Mouse (Mus musculus): ENCODE measurements around the gene 2010111I01Rik. TPM values are rescaled to one million over a fixed set of nuclear protein-coding genes. Genes with fewer than 3 reads are reported as not detected.

2010111I01Rik gene
- polyA plus RNA-seq, 1 experiment = 47.5 TPM

GRCm38 (mm10) chr13:63235551-63235950 lies 270.9 kb downstream of the 2010111I01Rik start:
- Histone ChIP-seq H3K4me1 (ENCODE audit: control insufficient read depth, insufficient read depth, low read length) (peaks cover 1% of the 10 kb centered on the region; the same call in 1 of the 2 replicates), H3K4me3 (replicated peaks; ENCODE audit: control insufficient read depth, low read depth, low read length) (no peak overlapping the region), H3K27ac (ENCODE audit: control insufficient read depth, insufficient read depth, low read depth, low read length, poor library complexity) (no peak overlapping the region)
- no peak for TF ChIP-seq CTCF (IDR thresholded peaks at IDR 0.05; ENCODE audit: control insufficient read depth, insufficient read depth, low read length)
- no peak for TF ChIP-seq POLR2A (IDR thresholded peaks at IDR 0.05; ENCODE audit: borderline replicate concordance, control insufficient read depth, low read depth, low read length)
- WGBS = 75% methylated on average over 3 of the region's 3 CpGs

DNA sequence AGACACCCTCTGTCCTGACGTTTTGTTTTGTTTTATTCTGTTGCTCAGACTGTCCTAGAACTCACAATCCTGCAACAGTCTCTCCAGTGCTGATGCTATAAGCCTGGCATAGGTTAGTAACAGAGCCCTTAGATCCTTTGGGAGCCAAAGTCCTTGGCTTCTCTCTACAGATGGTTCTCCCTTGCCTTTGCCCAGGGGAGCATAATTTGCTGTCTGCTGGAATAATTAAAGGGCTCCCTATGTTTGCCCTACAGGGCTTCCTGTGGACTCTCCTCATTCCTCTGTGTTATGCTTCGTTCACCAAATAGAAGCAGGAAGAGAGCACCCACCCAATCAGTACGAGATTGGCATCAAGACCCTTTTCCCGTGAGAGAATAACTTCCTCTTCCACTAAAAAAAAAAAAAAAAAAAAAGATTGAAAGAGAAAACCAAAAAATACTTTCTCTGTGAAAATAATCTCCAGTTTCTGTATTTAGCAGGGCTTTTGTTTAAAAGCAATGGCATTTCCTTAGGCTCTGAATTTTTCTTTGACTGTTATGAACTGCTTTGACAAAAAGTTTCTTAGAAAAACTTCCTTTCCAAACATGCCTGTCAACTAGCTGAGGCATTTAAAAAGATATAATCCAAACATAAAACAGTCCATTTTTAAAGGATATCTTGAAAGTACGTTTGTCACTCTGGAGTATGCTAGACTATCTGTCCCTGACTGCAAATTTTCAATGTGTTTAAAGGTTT lies 271.6 kb downstream of the 2010111I01Rik start:
- TF ChIP-seq CTCF (IDR thresholded peaks at IDR 0.05; ENCODE audit: control insufficient read depth, insufficient read depth, low read length) (no peak), POLR2A (IDR thresholded peaks at IDR 0.05; ENCODE audit: borderline replicate concordance, control insufficient read depth, low read depth, low read length) (no peak)
- 24% methylated on average over 5 of the region's 5 CpGs for WGBS
- H3K27ac ChIP-seq (ENCODE audit: control insufficient read depth, insufficient read depth, low read depth, low read length, poor library complexity) = no peak overlapping the region
- H3K4me1 ChIP-seq (ENCODE audit: control insufficient read depth, insufficient read depth, low read length) = peaks cover 1% of the 10 kb centered on the region; the same call in 1 of the 2 replicates
- no peak overlapping the region for H3K4me3 ChIP-seq (replicated peaks; ENCODE audit: control insufficient read depth, low read depth, low read length)

DNA sequence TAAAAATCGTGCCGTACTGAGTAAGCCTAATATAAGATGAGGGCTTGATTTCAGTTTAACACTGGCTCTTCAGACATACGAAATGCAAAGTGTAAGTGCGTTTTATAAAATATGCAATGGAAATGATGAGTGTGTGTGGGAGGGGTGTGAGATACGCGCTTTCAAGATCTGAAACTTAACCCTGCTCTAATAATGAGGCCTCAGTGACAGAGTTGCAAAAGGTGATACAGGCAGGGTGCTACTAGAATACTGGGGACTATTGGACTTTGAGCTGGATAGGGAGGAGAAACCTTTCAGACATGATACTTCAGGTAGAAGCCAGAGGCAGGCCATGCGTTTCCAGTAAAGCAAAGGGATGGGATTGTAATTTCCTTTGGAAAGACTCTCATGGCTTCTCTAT lies 273.4 kb downstream of the 2010111I01Rik start:
- no peak for TF ChIP-seq CTCF (IDR thresholded peaks at IDR 0.05; ENCODE audit: control insufficient read depth, insufficient read depth, low read length)
- no peak for TF ChIP-seq POLR2A (IDR thresholded peaks at IDR 0.05; ENCODE audit: borderline replicate concordance, control insufficient read depth, low read depth, low read length)
- H3K4me1 ChIP-seq (ENCODE audit: control insufficient read depth, insufficient read depth, low read length) = peaks cover 1% of the 10 kb centered on the region; the same call in 1 of the 2 replicates
- WGBS = 89% methylated on average over 7 of the region's 7 CpGs
- no peak overlapping the region for H3K27ac ChIP-seq (ENCODE audit: control insufficient read depth, insufficient read depth, low read depth, low read length, poor library complexity)
- no peak overlapping the region for H3K4me3 ChIP-seq (replicated peaks; ENCODE audit: control insufficient read depth, low read depth, low read length)

DNA sequence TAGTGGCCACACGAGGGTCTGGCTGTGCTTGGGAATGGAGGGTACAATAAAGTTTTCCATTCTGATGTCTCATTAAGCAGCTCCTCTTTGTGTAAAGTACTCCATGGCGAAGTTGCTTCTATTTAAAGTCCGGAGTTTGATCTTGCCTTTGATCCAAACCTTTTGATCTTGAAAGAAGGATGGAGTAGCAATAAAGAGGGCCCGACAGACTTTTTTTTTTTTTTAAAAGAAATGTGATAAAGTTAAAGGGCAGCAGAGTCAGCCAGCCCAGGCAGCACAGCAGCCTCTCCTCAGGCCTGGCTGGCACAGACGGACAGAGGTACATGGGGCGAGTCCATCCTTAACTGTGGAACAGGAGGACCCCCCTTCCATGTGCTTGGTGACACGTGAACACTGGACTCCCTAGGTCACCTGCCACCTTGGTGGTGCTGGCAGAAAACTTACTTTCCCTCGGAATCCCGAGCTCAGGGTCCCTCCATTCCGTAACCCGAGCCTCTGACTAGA lies 274.7 kb downstream of the 2010111I01Rik start:
- Histone ChIP-seq H3K4me3 (replicated peaks; ENCODE audit: control insufficient read depth, low read depth, low read length) (peak overlapping the region; percentile 58), H3K27ac (ENCODE audit: control insufficient read depth, insufficient read depth, low read depth, low read length, poor library complexity) (peak overlapping the region; percentile 13; the same call in 1 of the 2 replicates), H3K4me1 (ENCODE audit: control insufficient read depth, insufficient read depth, low read length) (peaks cover 1% of the 10 kb centered on the region; the same call in 1 of the 2 replicates)
- TF ChIP-seq POLR2A (IDR thresholded peaks at IDR 0.05; ENCODE audit: borderline replicate concordance, control insufficient read depth, low read depth, low read length) = no peak
- no peak for TF ChIP-seq CTCF (IDR thresholded peaks at IDR 0.05; ENCODE audit: control insufficient read depth, insufficient read depth, low read length)
- WGBS = 19% methylated on average over 11 of the region's 11 CpGs

DNA sequence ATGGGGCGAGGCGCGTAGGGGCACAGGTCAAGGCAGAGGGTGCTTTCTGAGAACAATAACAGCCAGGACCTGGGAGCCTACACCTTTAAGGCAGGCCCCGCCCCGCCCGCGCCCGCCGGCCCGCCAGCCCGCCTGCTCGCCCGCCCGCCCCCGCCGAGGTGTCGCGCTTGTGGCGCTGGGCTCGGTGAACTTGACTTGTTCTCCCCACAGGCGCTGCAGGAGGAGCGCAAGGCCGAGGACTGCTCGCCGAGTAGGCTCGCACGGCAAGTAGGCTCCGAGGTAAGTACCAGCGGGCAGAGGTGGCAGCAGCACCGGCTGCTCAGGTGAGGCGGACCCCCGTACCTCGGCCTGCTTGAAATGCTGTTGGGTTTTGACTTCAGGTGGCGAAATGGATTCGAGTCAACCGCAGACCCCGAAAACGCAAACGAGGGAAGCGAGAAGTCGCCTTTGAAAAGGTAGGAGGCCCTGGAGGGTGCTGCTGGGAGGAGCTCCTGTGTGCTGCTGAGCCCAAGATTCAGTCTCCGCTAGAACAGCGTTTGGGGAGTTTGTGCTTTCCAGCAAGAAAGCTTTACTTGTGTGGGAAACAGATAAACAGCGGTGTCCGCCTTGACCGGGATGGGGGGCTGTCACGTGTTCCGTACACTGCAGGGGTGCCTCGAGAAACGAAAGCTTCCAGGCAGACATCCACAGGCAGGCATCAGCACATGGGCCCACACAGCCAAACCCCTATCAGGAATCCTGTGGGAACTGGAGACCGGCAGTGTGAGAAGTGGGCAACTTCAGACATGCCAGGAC lies 275.4 kb downstream of the 2010111I01Rik start:
- TF ChIP-seq POLR2A (IDR thresholded peaks at IDR 0.05; ENCODE audit: borderline replicate concordance, control insufficient read depth, low read depth, low read length) (peak; percentile 76), CTCF (IDR thresholded peaks at IDR 0.05; ENCODE audit: control insufficient read depth, insufficient read depth, low read length) (no peak)
- peak overlapping the region; percentile 92 for H3K4me3 ChIP-seq (replicated peaks; ENCODE audit: control insufficient read depth, low read depth, low read length)
- H3K4me1 ChIP-seq (ENCODE audit: control insufficient read depth, insufficient read depth, low read length) = peaks cover 1% of the 10 kb centered on the region; the same call in 1 of the 2 replicates
- WGBS = under 1% methylated on average over 51 of the region's 51 CpGs
- H3K27ac ChIP-seq (ENCODE audit: control insufficient read depth, insufficient read depth, low read depth, low read length, poor library complexity) = peak overlapping the region; percentile 87

DNA sequence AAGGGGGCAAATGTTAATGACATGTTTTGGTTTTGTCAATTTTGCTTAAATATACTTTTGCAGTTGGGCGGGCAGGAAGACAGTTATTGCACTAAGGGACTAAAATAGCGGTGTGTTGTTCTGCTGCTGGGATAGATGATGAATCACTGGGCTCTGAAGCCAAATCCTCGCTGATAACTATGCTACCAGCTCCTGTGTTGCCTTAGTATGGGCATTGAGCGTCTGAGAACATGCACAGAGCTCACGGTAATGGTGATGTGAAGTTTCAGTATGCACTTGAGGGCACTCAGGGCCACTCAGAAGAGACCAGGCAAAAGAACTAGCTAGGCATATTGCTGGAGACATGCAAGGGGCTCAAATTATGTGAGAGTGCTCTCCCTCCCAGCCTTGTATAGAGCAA lies 276.1 kb downstream of the 2010111I01Rik start:
- 3% methylated on average over 5 of the region's 5 CpGs for WGBS
- TF ChIP-seq CTCF (IDR thresholded peaks at IDR 0.05; ENCODE audit: control insufficient read depth, insufficient read depth, low read length) (no peak), POLR2A (IDR thresholded peaks at IDR 0.05; ENCODE audit: borderline replicate concordance, control insufficient read depth, low read depth, low read length) (no peak)
- H3K27ac ChIP-seq (ENCODE audit: control insufficient read depth, insufficient read depth, low read depth, low read length, poor library complexity) = no peak overlapping the region

GRCm38 (mm10) chr13:63241665-63242064 lies 277.0 kb downstream of the 2010111I01Rik start:
- TF ChIP-seq CTCF (IDR thresholded peaks at IDR 0.05; ENCODE audit: control insufficient read depth, insufficient read depth, low read length) = no peak
- no peak for TF ChIP-seq POLR2A (IDR thresholded peaks at IDR 0.05; ENCODE audit: borderline replicate concordance, control insufficient read depth, low read depth, low read length)
- Histone ChIP-seq H3K27ac (ENCODE audit: control insufficient read depth, insufficient read depth, low read depth, low read length, poor library complexity) (no peak overlapping the region), H3K4me3 (replicated peaks; ENCODE audit: control insufficient read depth, low read depth, low read length) (no peak overlapping the region), H3K4me1 (ENCODE audit: control insufficient read depth, insufficient read depth, low read length) (peaks cover 3% of the 10 kb centered on the region)
- WGBS = 78% methylated on average over 3 of the region's 3 CpGs

More for the DNA sequence above, 276.1 kb downstream of the 2010111I01Rik start:
- peaks cover 1% of the 10 kb centered on the region; the same call in 1 of the 2 replicates for H3K4me1 ChIP-seq (ENCODE audit: control insufficient read depth, insufficient read depth, low read length)
- H3K4me3 ChIP-seq (replicated peaks; ENCODE audit: control insufficient read depth, low read depth, low read length) = peak overlapping the region; percentile 25
